Mouse (Mus musculus) urinary bladder, postnatal 10 days (tissue): ENCODE results near the gene Brwd1.
"Not testable (repeated sequence)": the region's sequence is repeated elsewhere in the genome, so short reads cannot be mapped to it uniquely, and the experiment has no call there.

ENCODE experiments used
- DNase-seq: peaks from one replicate; pipeline ENCODE4 v3.0.0; 2022; ENCODE audit warnings: low spot score

Brwd1 gene

DNA sequence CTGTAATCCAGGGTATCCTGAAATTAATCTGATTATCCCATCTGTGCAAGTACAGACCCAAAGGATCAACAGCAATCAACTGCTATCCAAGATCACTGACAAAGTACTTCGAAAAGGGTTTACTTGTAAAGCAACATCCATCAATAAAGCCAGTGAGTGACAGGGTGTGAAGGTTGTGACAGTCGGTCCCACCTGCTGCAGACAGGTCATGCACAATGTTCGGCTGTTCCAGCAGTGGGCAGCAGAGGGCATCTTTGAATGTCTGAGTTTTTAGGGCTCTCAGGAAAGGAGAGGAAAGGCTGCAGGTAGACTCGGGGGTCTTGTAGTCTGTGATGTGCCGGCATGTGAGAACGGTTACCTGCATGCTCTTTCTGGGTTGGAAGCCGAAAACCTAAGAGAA is 98.7 kb downstream of the Brwd1 start:
- DNase-seq: no peak

DNA sequence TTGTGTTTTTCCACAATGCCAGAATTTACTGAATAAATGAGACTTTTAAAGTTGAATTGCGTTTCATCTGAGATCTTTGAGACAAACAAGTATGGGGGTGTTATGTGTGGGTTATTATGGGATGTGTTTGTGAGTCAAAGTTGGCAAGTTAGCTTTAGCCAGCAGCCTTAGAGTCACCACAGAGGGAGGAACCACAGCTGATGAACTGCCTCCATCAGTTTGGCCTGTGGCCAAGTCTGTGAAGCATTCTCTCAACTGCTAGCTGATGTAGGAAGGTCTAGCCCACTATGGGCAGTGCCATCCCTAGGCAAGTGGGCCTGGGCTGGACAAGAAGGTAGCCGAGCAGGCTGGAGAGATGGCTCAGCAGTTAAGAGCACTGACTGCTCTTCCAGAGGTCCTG is 111.5 kb downstream of the Brwd1 start:
- no peak for DNase-seq

DNA sequence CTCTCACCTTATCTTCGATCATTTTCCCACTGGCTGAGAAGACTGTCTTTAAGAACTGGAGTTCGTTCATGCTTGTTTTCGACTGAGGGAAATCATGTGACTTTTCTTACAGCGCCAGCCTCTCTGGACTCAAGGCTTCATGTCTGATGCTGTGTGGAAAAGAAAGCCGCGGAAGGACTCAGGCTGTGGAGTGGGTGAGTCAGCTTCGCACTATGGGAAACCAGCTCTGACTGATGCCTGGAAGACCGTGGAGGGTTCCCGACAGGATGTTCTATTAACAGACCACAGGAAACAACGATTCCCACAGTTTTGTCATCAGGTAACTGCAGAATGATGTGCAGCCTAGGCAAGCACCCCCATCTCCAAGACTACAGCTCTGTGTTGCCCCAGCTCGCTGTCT is 114.9 kb downstream of the Brwd1 start:
- DNase-seq: no peak

DNA sequence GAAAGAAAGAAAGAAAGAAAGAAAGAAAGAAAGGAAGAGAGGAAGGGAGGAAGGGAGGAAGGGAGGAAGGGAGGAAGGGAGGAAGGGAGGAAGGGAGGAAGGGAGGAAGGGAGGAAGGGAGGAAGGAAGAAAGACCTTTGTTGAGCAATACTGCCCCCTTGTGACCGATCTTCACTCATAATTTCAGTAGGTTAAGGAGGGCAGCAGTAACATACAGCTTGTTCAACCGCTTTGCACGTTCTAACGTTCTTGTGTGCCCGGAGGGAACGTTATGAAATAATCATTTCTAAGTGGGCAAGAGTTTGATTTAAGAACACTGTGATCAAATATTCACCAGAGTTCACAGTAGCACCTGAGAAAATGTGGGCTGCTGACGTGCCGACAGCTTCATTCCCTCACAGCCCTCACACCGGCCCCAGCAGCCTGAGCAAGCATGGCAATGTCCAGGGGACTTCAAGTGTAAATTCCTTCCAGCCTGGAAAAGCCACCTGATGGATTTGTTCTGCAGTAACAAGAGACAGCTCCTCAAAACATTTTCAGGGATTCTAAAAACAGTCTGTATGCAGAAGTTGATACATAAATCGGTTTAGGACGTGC is 117.8 kb downstream of the Brwd1 start:
- no peak for DNase-seq

DNA sequence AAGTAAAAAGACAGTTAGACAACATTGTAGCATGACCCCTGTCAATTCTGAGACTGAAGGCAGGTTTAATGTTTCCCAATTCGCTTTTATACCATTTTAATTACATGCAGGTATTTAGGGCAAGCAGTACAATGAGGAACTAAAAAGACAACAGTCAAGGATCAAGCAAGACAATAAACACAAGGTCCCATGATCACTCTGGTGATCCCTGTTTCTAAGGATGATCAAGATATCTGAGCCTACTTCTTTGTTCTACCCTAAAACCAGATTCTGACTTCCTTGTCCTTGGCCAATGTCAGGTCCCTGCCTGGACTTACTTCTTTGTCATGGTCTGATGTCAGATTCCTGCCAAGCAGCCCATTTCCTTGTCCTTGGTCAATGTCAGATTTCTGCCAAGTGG is 120.8 kb downstream of the Brwd1 start:
- not testable (repeated sequence) for DNase-seq

DNA sequence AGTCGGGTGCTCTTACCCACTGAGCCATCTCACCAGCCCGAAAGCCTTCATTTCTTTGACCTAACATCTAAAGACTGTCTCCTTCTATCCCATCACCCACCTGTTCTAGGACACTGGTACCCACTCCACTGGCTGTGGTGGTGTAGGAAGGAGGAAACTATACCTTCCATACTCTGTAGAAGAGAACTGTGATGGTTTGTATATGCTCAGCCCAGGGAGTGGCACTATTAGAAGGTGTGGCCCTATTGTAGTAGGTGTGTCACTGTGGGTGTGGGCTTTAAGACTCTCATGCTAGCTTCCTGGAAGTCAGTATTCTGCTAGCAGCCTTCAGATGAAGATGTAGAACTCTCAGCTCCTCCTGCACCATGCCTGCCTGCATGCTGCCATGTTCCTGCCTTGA is 121.6 kb downstream of the Brwd1 start:
- not testable (repeated sequence) for DNase-seq

DNA sequence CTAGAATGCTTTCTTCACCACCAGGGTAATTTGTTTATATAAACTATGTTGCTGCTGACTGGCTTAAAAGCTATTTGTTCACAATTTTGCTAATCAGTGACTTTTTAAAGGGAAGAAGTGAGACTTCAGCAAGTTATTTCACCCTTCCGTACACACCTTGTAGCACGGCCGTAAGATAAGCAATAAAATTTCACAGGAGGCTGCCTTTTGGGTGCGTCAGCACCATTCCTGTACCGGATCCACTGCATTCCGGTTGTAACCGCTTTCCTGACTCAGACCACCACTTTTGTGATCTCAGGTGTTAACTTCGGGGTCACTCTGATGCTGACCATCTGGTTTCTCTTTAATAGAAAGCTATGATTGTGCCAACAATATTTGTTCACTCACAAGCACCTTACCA is 124.2 kb downstream of the Brwd1 start:
- DNase-seq: no peak

DNA sequence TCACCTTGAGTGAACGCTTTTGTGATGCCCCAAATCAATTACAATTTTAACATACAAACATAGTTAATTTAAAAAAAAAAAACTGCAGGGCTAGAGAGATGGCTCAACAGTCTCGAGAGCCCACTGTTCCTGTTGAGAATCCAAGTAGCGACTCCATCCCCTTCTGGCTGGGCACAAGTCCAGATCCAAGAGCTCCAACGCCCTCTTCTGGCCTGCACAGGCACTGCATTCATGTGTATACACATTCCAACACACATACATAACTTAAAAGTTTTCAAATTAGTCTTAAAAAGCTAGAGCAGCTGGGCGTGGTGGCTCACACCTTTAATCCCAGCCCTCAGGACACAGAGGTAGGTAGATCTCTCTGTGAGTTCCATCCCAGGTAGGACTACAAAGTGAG is 125.7 kb downstream of the Brwd1 start:
- no peak for DNase-seq

DNA sequence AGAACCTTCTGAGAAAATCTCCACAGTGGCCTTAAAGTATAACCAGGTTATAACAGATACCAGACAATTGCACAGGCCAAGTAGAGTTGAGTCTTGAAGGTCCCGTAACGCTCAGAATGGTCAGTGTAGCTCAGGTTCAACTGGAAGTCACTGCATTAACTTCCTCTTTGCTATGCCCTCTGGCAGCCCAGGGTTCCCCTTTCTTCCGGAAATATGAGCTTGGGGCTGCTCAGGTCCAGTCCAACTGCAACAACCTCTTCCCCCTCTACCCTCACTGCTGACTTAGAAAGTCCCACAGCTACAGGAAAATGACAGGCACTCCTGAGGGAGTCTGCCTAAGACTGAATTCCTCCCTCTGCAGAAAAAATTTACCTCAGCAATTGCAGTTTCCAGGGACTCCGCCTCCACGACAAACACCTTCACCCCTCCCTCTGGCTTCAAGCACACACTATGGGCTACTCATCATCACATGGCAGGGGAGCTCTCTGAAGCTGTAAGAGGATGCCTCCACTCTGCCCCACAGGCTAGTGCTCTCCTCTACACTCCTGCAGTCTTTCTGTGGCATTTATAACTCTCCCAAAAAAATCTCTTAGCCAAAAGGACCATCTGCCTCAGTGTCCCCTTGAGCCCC is 126.5 kb downstream of the Brwd1 start:
- DNase-seq: no peak

DNA sequence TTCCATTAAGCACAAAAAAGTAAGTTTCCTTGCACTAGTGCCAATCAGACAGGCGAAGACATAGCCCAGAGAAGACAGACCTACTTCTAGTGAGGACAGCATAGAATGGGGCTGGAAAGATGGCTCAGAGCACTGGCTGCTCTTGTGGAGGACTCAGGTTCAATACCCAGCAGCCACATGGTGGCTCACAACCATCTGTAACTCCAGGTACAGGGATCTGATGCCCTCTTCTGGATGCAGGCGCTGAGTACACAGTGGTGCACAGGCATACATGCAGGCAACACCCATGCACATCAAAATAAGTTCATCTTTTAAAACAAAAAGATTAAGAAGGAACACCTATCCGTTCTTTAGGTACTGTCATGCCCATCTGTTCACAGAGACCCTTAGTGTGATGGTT is 128.0 kb downstream of the Brwd1 start:
- no peak for DNase-seq

DNA sequence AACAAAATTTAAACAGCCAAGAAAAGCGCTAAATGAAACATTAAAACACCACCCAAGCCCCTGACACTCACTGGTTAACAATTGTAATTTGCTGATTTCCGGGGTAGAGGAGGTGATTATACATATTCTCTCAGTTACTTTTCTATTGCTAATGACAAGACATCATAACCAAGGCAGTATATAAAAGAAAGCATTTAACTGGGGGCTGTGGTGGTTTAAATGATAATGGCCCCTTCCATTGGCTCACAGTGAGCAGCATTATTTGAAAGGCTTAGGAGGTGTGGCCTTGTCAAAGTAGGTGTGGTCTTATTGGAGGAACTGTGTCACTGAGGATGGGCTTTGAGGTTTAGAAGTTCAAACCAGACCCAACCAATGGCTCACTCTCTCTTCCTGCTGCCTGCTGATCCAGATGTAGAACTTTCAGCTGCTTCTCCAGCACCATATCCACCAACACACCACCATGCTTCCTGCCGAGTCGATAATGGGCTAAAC is 129.1 kb downstream of the Brwd1 start:
- no peak for DNase-seq

DNA sequence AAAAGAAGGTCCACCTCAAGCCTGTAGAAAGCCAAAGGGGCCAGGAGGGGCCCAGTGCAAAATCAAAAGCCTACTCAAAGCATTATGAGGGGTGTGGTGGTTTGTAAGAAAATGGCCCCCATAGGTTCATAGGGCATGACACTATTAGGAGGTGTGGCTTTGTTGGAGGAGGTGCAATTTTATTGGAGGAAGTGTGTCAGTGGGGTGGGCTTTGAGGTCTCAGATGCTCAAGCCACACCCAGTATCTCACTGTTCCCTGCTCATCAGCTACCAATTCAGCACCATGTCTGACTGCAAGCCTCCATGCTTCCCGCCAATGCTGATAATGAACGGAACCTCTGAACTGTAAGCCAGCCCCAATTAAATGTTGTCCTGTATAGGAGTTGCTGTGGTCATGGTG is 130.9 kb downstream of the Brwd1 start:
- DNase-seq: no peak

DNA sequence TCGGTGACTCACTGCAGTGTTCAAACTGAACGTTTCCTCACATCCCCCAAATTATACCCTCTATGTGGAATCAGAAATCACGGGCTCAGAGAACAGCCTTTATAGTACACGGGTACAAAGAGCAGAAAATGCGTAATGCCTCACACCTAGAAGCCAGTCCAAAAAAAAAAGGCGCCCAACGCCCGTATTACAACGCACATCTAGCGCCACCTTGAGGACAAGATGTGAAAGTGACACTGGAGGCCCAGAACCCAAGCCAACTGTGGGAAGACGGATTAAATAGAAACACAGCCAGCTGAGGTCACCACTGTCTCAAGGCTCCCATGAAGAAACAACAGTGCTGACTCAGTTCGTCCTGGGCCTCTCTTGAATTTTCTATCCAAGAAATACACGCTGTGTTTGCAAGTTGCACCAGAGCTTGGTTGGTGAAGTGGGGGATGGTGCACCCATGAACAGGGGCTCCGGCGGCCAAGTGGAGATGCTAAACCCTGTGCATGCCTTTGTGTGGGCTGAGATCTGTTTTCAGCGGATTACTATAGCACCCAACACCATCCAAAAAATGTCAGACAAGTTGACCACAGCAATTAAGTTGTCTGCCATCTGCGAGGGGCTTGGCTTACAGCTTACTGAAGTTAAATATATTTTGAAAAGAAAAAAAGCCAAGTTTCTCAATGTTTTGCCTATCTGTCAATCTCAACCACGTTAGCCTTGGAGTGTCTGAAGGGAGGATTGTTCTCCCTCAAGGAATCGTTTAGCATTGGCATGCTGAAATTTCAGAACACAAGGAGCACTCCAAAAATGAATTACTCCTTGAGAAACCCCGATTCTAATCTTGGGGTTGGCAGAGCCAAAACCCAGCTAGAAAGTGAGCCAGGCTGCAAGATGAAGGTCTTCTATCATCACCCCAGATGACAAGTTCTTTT is 136.7 kb downstream of the Brwd1 start:
- no peak for DNase-seq

DNA sequence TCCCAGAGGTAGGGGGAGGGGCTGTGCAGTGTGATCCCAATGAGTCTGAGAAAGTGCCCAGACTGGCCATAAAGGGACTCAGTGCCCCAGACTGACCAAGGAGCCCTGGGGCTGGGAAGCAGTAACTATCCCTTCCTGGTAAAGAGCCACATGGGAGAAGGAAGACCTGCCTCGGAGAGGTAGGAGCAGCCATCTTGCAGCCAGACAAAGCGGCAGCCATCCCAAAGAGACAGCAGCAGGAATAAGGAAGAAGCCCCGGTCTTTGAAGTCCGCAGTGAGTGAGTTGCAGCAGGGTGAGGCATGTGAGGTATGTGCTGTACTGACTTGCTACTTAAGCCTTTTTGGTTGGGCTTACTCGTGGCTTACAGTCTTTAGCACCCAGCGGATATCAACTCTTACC is 139.1 kb downstream of the Brwd1 start:
- no peak for DNase-seq
